ENCODE assay signal across 9 mouse cellular contexts in the genomic region with DNA sequence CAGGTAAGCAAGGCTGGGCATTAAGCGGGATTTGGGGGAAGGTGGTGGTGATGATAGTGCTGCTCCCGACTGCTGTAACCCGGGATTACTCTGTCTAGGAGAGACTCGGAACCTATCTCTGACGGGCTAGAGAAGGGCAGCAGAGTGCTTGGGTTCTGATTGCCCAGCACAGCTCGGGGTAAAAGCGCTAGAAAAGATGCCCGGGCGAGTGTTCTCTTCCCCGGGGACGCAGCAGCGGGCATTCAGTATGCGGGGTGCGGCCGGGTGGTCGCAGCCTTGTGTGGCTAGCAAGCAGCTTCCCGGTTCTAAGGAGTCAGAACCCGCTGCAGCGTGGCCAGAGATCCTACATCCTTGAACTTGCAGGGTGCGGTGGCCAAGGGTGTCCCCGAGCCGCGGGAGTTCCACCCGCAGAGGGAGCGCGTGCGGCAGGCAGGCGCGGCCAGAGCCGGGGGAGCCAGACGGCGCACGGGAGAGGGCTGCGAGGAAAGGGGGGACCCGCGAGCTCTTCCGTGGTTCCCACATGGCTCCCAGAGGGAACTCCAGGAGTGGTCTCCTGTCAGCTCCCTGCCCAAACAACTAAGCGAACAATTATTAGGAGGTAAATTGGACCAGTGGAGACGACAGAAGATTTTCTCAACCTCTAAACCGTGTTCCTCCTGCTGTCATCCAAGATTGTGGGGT. TPM values are rescaled to one million over a fixed set of nuclear protein-coding genes. Genes with fewer than 3 reads are reported as not detected.
DNase-seq lines count a peak whose midpoint lies in the region; ATAC-seq and TF ChIP-seq lines count a peak whose summit lies in the region.
"Had no signal": no experiment of that assay in that cellular context is flagged by ENCODE, and none has a peak within 500 bp of the region (broad histone marks: within the 10 kb centered on the region; RNA-seq: fewer than 3 reads in every experiment).

No protein-coding gene starts in this region.

- TF ChIP-seq POLR2A in thymus, adult 2 months (IDR thresholded peaks at IDR 0.05; ENCODE audit: control insufficient read depth, extremely low read depth, insufficient read depth, low read length, poor library complexity): no peak

- WGBS in kidney, postnatal 0 days: under 1% methylated on average over 40 of the region's 40 CpGs
- WGBS in embryonic facial prominence, embryonic 12.5 days: under 1% methylated on average over 40 of the region's 40 CpGs
- under 1% methylated on average over 40 of the region's 40 CpGs for WGBS in hindbrain, postnatal 0 days
- under 1% methylated on average over 40 of the region's 40 CpGs for WGBS in midbrain, embryonic 13.5 days
- 5% methylated on average over 40 of the region's 40 CpGs for WGBS in thymus, adult 2 months

- H3K4me1 ChIP-seq in kidney, postnatal 0 days (replicated peaks; ENCODE audit: insufficient read depth, low read length): no peaks in the 10 kb centered on the region
- peaks cover 12% of the 10 kb centered on the region; the same call in 1 of the 2 replicates for H3K4me1 ChIP-seq in embryonic facial prominence, embryonic 12.5 days
- H3K4me1 ChIP-seq in hindbrain, postnatal 0 days (ENCODE audit: insufficient read depth, low read length): peaks cover 5% of the 10 kb centered on the region; the same call in 1 of the 2 replicates
- H3K4me1 ChIP-seq in midbrain, embryonic 13.5 days (replicated peaks): peaks cover 16% of the 10 kb centered on the region
- no peaks in the 10 kb centered on the region for H3K4me1 ChIP-seq in thymus, adult 2 months (replicated peaks; ENCODE audit: control insufficient read depth, insufficient read depth, low read length)

- peak overlapping the region; percentile 90 for H3K4me2 ChIP-seq in kidney, postnatal 0 days (ENCODE audit: low read length)
- H3K4me2 ChIP-seq in embryonic facial prominence, embryonic 12.5 days (replicated peaks): peak overlapping the region; percentile 96
- peak overlapping the region; percentile 92 for H3K4me2 ChIP-seq in hindbrain, postnatal 0 days (ENCODE audit: low read depth, low read length)
- H3K4me2 ChIP-seq in midbrain, embryonic 13.5 days (replicated peaks): peak overlapping the region; percentile 95

- H3K27ac ChIP-seq in kidney, postnatal 0 days: no peak overlapping the region
- H3K27ac ChIP-seq in embryonic facial prominence, embryonic 12.5 days: no peak overlapping the region
- no peak overlapping the region for H3K27ac ChIP-seq in hindbrain, postnatal 0 days
- H3K27ac ChIP-seq in midbrain, embryonic 13.5 days: no peak overlapping the region
- H3K27ac ChIP-seq in thymus, adult 2 months (ENCODE audit: control insufficient read depth, insufficient read depth, low read length): no peak overlapping the region

- TF ChIP-seq CTCF in kidney, postnatal 0 days (IDR thresholded peaks at IDR 0.05; ENCODE audit: low read depth): peak; percentile 42; the same call in 1 of the 2 replicates
- peak; percentile 21 for TF ChIP-seq CTCF in hindbrain, postnatal 0 days (IDR thresholded peaks at IDR 0.05; ENCODE audit: low read depth)
- no peak for TF ChIP-seq CTCF in thymus, adult 2 months (IDR thresholded peaks at IDR 0.05; ENCODE audit: borderline replicate concordance, control insufficient read depth, extremely low read depth, insufficient read depth, low read length, poor library complexity)

- H3K4me3 ChIP-seq in kidney, postnatal 0 days (replicated peaks; ENCODE audit: low read depth, low read length): peak overlapping the region; percentile 49
- H3K4me3 ChIP-seq in embryonic facial prominence, embryonic 12.5 days: peak overlapping the region; percentile 53
- peak overlapping the region; percentile 54 for H3K4me3 ChIP-seq in hindbrain, postnatal 0 days (ENCODE audit: low read length)
- H3K4me3 ChIP-seq in midbrain, embryonic 13.5 days (replicated peaks): peak overlapping the region; percentile 57
- H3K4me3 ChIP-seq in thymus, adult 2 months (ENCODE audit: control insufficient read depth, insufficient read depth, low read length): no peak overlapping the region

- ATAC-seq in kidney, postnatal 0 days (replicated peaks; ENCODE audit: low FRiP score, low read depth): 0 out of 2 replicates have a peak, but pooled peaks have one; percentile 33
- no peak for ATAC-seq in embryonic facial prominence, embryonic 12.5 days (ENCODE audit: insufficient number of reproducible peaks, insufficient read depth, low FRiP score, low TSS enrichment)
- ATAC-seq in hindbrain, postnatal 0 days: peak; percentile 48; the same call in 1 of the 2 replicates
- peak; percentile 71 for ATAC-seq in midbrain, embryonic 13.5 days
- ATAC-seq: Patski had no signal

- peaks cover 33% of the 10 kb centered on the region for H3K27me3 ChIP-seq in kidney, postnatal 0 days (ENCODE audit: insufficient read depth, low read length)
- H3K27me3 ChIP-seq in embryonic facial prominence, embryonic 12.5 days: peaks cover 78% of the 10 kb centered on the region
- peaks cover 6% of the 10 kb centered on the region; the same call in 1 of the 2 replicates for H3K27me3 ChIP-seq in hindbrain, postnatal 0 days (ENCODE audit: insufficient read depth, low read length)
- peaks cover 88% of the 10 kb centered on the region for H3K27me3 ChIP-seq in midbrain, embryonic 13.5 days
- no peaks in the 10 kb centered on the region; the same call in 1 of the 2 replicates for H3K27me3 ChIP-seq in thymus, adult 2 months (ENCODE audit: control insufficient read depth, insufficient read depth, low read length)

- H3K36me3 ChIP-seq in kidney, postnatal 0 days (ENCODE audit: insufficient read depth, low read length): no peaks in the 10 kb centered on the region
- no peaks in the 10 kb centered on the region for H3K36me3 ChIP-seq in embryonic facial prominence, embryonic 12.5 days
- no peaks in the 10 kb centered on the region for H3K36me3 ChIP-seq in hindbrain, postnatal 0 days (ENCODE audit: insufficient read depth, low read length)
- no peaks in the 10 kb centered on the region for H3K36me3 ChIP-seq in midbrain, embryonic 13.5 days
- no peaks in the 10 kb centered on the region for H3K36me3 ChIP-seq in thymus, adult 2 months (ENCODE audit: control insufficient read depth, insufficient read depth, low read length)

- H3K9ac ChIP-seq in kidney, postnatal 0 days (ENCODE audit: low read depth, low read length): peak overlapping the region; percentile 46; the same call in 1 of the 2 replicates
- H3K9ac ChIP-seq in embryonic facial prominence, embryonic 12.5 days: peak overlapping the region; percentile 50
- peak overlapping the region; percentile 47 for H3K9ac ChIP-seq in hindbrain, postnatal 0 days (replicated peaks; ENCODE audit: low read length)
- H3K9ac ChIP-seq in midbrain, embryonic 13.5 days (replicated peaks): peak overlapping the region; percentile 64

- peak; percentile 22 for DNase-seq in kidney, postnatal 0 days (ENCODE audit: low spot score)
- no peak for DNase-seq in kidney, adult 9 months
- DNase-seq in hindbrain, postnatal 0 days (ENCODE audit: low spot score): peak; percentile 50
- no peak for DNase-seq in adipocyte (ENCODE audit: low spot score)
- DNase-seq in thymus, adult 2 months: no peak
- no peak for DNase-seq in thymus, postnatal 14 days

- H3K9me3 ChIP-seq in kidney, postnatal 0 days (replicated peaks; ENCODE audit: low read length): no peaks in the 10 kb centered on the region
- no peaks in the 10 kb centered on the region for H3K9me3 ChIP-seq in embryonic facial prominence, embryonic 12.5 days
- no peaks in the 10 kb centered on the region for H3K9me3 ChIP-seq in hindbrain, postnatal 0 days (ENCODE audit: low read length)
- no peaks in the 10 kb centered on the region for H3K9me3 ChIP-seq in midbrain, embryonic 13.5 days

RNA-seq across cellular contexts. Expression of gene Nell1, which starts 0.9 kb away (rescaled TPM):
- 7.4 and 7.7 TPM in 2 replicates for polyA plus RNA-seq in kidney, postnatal 0 days (2015; fragmentation: Nextera tagmentation; extraction: Ambion mirVana)
- polyA plus RNA-seq in embryonic facial prominence, embryonic 12.5 days (2016; fragmentation: Nextera tagmentation; extraction: Ambion mirVana): 2.7 and 2.8 TPM in 2 replicates
- total RNA-seq in hindbrain, postnatal 0 days (2014; rRNA removed): 66.4 and 67.1 TPM in 2 replicates
- polyA plus RNA-seq in hindbrain, postnatal 0 days (2015; fragmentation: Nextera tagmentation; extraction: Ambion mirVana): 37.0 and 37.8 TPM in 2 replicates
- 7.1 and 7.9 TPM in 2 replicates for polyA plus RNA-seq in midbrain, embryonic 13.5 days (2015; fragmentation: Nextera tagmentation; extraction: Ambion mirVana)
- polyA plus RNA-seq in thymus, adult 2 months (2012; rRNA removed): 0.04 and 0.07 TPM in 2 replicates

Comparison
In these comparisons a context has a peak if more than half of its experiments do, and no peak if none do; other contexts are left out.
1. DNase-seq: peak in kidney, postnatal 0 days (single experiment) and hindbrain, postnatal 0 days (single experiment); none in kidney, adult 9 months (single experiment), adipocyte (single experiment), thymus, adult 2 months (single experiment) and thymus, postnatal 14 days (single experiment).
2. Peak in every context shown above with its lines, with median percentiles within 50 percentile points of each other: H3K4me2 ChIP-seq and H3K9ac ChIP-seq.